Mouse (Mus musculus) lung, postnatal 10 days (tissue): ENCODE results near the gene Ptpro.
"Not testable (repeated sequence)": the region's sequence is repeated elsewhere in the genome, so short reads cannot be mapped to it uniquely, and the experiment has no call there.

Source experiments
- DNase-seq: peaks from one replicate; pipeline ENCODE4 v3.0.0; 2021

Ptpro gene

DNA sequence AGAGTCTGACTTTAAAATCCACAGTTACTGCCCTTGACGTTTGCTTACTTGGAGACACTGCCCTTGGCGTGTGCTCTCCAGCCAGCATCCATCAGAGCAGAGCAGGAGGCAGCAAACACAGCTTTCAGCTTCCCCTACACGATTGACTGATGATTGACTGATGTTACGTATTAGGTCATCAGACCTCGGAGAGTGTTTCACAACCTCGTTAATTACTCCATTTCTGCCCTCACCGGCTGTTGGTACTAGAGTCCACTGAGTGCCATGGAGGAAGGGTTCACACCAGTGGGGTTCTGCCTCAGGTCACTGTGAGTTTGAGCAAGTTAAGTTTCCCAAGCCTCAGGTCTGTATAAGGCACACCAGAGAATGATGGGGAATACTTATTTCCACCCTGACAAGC lies 143.0 kb downstream of the Ptpro start:
- no peak for DNase-seq

DNA sequence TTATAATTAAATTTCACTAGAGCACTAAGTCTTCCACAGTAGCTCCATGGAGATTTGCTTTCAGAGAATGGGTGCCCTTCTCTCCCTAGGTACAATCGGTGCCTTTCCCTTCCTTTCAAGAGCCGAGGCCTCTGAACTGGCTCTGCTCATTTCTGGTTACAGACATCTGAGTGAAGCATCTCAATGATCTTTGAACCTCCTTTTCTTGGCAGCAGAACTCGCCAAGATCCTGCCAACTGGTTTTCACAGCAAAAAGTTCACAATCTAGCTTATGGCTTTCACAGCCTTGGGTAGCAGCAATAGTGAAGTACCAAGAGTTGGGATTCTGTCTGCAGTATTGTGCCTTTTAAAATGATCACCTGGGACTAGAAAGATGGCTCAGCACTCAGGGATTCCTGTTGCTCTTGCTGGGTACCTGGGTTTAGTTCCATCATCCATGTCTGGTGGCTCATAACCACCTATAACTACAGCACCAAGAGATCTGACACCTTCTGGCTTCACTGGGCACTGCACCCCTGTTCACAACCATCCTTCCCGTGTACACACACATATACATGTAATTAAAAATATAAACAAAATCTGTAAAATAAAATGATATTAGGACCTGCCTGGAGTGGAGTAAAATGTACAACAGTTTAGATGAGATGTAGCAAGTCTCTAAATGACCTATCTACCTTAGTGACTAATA lies 144.1 kb downstream of the Ptpro start:
- DNase-seq = no peak

DNA sequence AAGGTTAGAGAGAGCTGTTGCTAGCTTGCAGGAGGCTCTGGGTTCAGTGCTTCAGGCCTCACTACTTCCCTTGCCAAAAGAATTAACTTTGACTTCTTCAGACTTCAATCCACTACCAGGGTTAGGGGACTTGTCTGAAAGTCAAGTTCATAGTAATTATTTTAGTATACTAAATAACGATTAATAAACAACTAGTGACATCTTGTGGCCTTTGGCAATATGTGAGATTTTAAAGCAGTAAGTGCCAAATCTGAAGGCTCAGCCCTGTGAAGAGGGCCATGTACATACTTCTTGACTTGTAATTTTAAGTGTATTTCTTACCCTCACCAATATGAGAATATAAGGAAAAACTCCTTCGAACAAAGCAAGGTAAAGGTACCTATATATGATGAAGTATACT lies 145.2 kb downstream of the Ptpro start:
- DNase-seq = no peak

DNA sequence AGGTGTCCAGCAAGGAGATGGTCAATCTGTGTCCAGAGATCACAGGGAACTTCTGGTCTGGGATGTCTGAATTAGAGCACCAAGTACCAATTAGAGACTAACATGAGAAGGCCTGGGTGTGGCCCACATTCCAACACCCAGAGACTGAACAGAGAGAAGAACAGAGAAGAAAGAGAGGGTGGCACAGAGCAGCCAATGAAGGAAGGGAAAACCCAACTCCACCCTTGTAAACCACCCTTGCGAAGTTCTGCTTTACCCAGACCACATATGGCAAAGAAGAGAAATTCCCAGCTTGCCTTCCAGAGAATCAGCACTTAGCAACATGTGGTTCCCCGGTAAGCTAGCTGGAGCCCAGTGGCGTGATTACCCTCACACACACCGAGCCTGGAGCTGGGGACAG lies 152.1 kb downstream of the Ptpro start:
- no peak for DNase-seq

DNA sequence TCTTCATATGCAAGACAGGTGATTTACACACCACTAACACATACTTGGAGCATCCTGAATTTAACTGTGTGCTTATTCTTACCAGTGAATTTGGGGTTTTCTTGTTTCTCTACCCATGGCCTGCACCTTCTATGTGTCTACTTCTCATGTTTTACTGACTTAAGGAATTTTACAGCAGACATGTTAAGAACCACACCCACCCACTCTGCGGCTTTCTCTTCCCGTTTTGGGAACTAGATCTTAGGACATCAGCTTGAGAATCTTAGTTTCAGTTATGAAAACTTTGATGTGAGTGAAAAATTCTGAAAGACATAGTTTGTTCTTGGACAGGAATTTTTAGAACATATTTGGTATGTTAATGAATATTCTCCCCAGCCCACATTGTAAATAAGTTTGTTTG lies 153.6 kb downstream of the Ptpro start:
- DNase-seq = no peak

DNA sequence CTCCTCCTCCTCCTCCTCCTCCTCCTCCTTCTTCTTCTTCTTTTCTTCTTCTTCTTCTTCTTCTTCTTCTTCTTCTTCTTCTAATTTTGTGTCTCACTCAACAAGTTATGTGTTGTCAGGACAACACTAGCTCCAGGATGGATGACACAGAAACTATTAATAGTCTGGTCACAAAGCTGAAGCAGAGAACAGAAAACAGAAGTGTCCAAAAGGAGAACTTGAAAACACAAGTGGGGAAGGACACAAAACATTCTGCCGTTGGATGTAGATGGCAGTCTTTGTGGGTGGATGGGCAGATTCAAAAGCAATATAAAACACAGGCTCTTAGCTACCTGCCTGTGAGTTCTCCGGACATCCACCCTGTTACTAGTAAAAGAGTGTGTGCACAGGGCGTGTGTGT lies 158.4 kb downstream of the Ptpro start:
- no peak for DNase-seq

DNA sequence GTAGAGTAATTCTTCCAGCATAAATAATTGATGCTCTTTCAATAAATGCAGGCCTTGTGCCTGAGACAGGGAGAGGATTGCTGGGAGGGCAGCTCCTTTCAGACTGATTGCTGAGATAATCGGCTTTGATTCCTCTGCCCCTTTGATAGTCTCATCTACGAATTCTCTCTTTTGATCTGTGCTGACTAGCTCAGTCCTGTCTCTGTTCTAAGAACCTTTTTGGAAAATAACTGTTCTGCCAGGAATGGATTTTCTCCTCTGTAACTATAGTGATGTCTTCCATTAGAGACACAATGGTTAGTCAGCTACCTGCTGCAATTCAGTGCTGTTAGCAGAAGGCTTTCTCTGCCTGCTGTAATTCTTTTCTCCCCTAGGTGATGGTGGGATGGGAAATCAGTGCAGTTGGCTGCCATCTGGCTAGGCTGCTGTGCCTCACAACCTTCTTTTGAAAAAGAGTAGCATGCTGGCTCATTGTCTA lies 159.8 kb downstream of the Ptpro start:
- DNase-seq = no peak

DNA sequence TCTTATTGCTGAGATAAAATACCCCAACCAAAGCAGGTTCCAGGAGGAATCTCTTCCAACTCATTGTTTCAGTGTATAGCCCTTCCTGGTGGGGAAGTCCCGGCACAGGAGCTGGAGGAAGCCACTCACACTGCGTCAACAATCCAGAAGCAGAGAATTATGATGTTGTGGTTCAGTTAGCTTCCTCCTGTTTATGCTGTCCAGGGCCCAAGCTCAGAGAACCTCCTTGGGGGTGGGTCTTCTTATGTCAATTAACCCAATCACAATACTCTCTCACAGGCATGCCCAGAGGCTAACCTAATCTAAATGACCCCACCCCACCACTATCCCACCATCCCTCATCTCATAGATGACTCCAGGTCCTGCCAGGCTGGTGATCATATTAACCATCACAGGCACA lies 160.9 kb downstream of the Ptpro start:
- no peak for DNase-seq

DNA sequence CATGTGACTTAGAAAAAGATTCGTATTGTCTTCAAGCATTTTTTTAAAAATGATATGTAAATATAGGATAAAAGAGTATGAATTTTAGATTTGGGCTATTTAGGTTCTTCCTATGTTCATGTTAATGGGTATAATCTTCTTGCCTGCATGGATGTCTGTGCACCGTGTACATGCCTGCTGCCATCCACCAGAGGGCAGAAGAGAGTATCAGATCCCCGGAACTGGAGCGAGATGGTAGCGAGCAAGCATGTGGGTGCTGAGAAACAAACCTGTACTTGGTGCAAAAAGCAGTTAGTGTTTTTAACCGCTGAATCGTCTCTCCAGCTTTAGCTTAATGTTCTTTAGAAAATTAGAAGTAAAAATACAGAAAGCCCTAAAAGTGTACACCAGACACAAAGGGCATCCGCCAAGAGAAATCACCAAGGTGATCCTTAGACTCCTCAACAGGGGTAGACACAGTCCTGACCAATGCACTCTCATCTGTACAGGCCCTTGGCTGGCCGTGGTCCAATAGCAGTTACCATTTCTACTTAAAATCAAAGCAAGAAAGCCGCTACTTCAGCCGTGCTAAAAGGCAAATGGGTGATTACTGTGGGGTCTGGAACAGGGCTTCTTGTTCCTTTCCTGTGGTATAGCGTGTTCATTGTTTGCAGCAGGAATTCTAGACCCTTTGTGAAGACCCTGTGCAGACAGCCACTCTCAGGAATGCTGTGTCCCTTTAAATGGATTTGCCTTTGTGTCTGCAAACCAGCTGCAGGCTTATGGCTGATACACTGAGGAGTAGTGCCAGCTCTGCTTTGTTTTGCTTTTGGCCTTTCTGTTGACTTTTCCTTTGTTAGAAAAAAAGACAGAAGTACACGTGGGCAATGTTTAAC lies 162.6 kb downstream of the Ptpro start:
- DNase-seq = peak; percentile 49

DNA sequence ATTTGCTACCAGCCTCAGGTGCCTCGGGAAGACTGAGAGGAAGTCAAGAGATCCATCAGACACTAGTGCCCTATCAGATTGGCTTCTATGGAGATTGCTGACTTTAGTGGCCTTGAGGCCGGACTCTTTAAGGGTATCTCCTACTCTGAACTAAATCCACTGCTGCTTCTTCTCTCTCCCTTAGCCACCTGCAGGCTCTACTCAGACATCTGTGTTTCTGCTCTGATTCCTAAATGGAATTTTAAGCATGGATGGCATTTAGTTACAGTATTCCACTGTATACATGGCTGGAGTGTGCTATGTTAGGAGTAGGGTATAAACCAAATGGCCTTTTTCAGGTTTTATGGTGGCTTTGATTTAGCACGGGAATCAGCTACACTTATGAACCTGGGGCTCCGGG lies 170.7 kb downstream of the Ptpro start:
- no peak for DNase-seq

DNA sequence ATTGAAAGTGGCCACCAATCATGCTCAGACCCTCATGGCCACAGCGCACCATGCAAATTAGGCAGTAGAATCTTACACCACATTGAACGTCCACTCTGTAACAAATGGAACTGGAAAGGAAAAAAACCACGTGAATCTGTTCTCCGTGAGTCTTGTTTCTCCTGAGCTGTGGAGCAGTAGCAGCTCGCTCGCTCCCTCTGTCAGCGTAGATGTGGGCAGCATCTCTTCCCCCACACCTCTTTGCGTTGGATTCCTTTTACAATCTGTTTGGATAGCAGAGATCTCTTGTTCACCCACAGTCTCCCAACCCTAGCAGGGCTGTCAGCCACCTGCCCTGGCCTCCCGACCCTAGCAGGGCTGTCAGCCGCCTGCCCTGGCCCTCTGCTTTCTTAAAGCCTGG lies 171.7 kb downstream of the Ptpro start:
- DNase-seq = no peak

DNA sequence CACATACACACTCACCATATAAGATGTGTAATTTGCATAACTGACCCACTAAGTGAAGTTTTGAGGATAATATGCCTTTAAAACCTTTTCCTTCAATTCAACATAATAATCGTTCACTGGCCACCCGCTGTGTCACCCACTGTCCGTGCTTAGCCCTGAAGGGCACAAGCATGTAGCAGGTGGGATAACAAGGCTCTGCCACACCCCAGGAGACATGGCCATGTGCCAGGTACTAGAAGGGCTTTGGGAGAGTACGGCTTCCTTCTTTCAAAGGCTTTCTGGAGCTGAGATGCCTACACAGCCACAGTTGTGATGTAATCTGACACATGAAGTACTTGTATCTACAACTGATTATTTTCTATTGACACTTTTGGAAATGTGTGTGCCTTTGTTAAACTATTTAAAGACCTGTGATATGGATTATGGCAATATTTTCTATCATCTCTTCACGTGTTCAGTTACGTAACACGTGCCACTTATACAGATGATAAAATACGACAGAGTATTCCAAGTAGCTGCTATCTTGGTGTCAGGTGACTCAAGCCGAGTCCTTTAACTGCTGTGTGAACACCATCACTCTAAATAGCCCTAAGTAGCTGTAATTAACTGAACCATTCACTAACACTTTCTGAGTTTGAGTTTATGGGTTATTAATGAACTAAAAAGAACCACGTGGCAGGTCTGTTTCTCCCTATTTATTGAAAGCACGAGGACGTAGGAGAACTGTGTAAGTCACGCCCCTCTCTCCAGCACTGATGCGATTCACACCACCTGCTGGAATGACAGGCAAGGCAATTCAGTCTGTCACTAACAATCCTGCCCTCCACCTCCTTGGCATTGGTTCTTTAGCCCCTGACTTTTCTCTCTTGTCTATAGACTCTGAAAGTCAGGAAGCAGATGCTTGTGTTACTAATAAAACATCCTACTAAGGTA lies 173.6 kb downstream of the Ptpro start:
- no peak for DNase-seq

DNA sequence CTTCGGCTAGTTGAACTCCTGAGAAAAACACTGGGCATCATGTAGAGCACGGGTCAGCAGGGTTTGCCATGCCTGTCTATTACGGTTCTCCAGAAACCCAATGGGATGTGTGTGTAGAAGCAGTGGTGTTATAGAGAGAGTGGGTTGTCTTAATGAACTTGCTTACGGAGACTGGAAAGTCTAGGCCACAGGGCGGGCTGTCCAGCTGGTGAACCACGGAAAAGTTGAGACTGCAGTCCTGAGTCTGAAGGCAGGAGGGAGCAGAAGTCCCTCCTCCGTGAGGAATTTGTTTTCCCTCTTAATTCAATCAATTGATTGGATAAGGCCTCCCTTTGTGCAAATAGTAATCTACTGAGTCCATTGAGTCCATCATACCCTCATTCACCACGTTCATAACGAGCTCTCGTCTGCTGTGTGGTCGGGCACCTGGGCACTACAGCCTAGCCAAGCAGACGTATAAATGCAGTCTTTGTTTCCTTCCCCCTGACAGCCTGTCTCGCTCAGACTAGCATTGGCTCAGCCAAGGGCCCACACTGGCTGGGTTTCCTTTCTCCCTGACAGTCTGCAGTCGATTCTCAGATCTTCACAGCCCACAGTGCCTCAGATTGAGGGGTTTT lies 181.5 kb downstream of the Ptpro start:
- DNase-seq = no peak

DNA sequence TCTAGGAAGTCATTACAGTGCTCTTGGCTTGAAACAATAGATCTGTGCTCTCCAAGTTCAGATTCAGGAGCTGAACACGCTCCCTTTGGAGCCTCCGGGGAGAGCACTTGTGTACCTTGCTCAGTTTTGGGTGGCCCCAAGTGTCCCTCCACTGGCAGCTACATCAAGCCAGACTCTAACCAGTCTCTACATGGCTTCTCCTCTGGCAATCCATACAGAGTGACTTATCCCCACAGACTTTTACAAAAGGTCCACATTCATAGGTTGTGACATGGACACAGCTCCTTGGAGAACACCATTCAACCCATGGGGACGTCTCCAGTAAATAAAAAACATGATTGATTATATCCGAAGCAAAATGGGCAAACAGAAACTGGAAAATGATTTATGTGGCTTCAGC lies 185.4 kb downstream of the Ptpro start:
- no peak for DNase-seq

DNA sequence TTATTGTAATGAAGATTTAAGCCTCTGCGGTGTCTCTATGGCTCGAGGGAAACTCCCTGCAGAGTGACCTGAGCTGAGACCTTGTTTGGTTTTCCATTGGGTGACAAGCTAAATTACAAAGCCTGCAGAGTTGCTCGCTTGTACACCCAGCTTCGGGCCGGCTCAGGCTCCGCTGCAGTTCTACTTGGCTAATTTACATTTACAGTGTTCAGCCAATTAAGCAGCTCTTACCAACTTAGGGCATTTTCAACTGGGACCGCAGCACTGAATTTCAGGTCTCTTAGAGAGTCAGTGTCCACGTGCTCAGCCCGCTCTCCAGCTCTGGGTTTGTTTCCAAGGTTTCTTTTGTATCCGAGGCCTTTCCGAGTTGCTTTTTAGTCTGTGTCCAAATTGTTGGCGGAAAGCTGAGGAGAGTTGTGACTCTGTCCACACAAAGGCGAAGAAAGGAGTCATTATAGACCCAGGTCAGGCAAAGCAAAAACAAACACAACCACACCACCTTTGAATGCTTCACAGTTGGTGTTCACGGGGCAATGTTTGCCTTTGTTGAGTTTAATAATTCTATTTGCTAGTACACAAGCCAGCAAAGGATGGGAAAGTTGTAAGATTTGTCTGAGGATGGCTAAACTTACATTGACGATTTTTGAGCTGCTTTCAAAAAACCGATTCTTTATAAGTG lies 185.9 kb downstream of the Ptpro start:
- no peak for DNase-seq

DNA sequence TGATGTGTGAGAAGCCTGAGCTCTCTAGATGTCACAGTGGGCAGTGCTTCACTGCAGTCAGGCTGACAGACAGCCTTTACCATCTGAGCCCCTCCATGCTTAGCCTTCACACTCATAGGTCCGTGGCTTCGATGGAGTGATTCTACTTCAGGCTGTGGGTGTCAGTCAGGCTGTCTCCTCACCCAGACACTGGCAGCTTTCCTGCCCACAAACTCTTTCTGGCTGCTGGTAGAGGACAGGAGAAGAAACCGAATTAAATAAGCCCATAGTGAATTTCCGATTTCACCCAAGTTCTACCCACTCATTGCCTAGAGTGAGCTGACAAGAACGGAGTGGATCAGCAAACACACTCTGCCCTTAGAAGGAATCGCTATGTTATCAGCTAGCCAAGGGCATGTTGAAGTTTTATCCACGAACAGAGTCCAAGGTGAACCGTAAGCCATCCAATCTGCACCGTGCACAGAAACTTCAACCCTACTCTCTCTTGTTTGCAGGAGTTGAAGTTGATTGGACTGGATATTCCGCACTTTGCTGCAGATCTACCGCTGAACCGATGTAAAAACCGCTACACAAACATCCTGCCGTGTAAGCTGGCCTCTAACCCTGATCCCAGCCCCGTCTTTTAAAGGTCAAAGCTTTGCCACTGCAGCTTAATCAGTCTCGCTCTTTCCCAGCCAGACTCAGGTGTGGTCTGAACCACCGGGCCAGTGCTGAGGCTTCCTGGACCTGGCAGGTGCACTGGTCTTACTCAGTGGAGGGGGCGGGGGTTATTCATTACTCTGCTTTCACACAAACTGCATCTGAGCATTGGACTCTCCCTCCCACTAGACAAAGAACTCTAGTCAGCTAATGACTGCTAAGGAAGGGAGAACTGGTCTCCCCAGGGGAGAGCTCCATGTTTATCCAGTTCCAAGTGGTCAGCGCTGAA lies 188.7 kb downstream of the Ptpro start:
- DNase-seq = no peak

DNA sequence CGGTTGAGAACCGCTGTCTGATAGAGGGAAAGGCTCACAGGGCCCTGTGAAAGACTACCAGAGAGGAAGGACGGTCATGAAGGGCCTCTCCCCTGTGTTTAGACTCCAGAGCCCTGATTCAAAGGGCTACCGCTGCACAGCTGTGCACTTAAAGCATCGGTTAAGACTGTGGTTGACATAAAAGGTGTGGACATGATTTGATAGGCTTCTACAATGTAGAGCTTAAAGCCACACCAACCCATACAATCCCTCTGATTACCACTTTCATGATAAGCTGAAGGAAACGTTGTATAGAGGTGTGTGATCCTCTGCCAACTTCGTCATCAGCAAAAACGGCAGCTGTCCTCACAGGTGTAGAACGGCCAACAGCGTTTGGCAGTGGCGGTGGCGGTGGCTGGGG lies 191.0 kb downstream of the Ptpro start:
- no peak for DNase-seq

DNA sequence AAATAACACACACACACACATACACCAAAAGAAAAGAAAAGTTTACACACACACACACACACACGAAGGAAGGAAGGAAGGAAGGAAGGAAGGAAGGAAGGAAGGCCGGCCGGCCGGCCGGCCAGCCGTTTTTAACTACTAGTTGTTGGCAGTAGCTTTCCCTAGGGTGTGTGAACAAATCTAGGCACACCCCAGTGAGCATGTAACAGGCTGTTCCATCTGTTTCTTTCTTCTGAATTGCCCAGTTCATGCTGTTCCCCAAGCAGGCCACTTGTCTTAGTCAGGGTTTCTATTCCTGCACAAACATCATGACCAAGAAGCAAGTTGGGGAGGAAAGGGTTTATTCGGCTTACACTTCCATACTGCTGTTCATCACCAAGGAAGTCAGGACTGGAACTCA lies 194.0 kb downstream of the Ptpro start:
- DNase-seq = not testable (repeated sequence)

DNA sequence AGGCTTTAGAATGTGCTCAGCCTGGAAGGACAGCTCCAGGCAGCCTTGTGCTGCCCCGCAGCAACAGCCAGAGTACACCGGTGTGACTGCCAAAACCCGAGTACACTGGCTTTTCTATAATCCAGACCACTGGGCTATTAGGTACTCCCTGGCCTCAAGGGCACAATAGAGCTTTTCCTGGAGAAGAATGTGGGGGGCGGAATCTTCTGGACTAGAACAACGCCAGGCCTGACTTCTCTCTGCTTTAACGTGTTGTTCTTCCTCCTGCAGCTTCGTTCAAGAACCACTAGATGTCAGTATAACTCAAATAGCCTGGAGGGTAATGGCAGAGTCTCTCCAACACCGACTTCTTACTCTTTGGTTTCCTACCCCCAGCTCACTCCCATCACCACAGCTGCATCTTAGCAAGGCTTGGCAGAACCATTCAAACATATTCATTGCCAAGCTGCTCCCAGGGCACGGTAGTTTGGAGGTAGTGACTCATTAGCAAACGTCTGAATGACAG lies 203.5 kb downstream of the Ptpro start:
- DNase-seq = peak; percentile 59

DNA sequence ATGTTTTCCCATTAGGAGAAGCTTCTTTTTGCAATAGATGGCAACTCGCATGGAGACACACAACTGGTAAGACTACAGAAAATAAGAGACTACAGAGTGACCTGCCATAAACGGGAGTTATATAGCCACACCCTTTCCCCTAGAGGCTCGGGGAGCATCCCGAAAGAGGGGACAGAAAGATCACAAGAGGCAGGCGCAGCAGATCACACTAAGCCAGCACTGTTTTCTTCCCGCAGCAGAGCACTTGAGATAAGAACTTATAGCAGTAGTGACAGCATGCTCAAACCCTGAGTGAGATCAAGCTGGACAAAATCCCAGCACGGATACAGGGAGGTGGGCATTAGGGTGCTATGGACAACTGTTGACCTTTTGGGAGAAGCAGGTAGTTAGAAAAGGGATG lies 203.9 kb downstream of the Ptpro start:
- no peak for DNase-seq

DNA sequence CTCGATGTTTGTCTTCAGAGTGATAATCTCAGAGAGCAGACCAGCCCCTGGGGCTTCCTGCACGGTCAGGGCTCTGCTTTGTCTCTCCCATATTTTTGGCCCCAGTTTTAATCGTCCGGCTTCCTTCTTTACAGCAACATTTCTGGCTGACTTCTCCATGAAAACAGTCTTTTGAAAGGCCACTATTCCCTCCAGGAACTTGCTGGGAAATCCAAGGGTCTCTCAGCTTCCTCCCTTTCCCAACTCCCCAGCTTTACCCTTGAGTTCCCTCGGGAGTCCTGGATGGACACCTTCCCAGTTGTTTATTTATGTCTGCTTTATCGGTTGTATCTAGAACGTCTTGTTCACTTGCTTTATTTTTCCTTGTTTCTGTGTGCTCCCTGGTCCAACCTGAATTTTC lies 205.1 kb downstream of the Ptpro start:
- DNase-seq = no peak
